Mouse (Mus musculus) intestine, embryonic 15.5 days (tissue): ENCODE results near the gene Ssbp4. TPM values are rescaled to one million over a fixed set of nuclear protein-coding genes. Genes with fewer than 3 reads are reported as not detected.

ENCODE experiments used
- ATAC-seq: fragments of 200-750 bp; cut with Nextera tagmentation; 2 replicates; pipeline ENCODE4 v1.8.0; 2017; ENCODE audit warnings: moderate TSS enrichment, moderate library complexity
- H3K27ac ChIP-seq: fragments of 300-500 bp; sonication (generic); 2 replicates; pipeline ENCODE4 v1.5.1; 2015; ENCODE audit warnings: mild to moderate bottlenecking, inconsistent platforms
- H3K27me3 ChIP-seq: fragments of 300-500 bp; sonication (generic); replicated peaks from 2 replicates; pipeline ENCODE4 v1.6.1; 2015; ENCODE audit warnings: inconsistent platforms
- H3K36me3 ChIP-seq: fragments of 300-500 bp; sonication (generic); 2 replicates; pipeline ENCODE4 v1.6.1; 2015; ENCODE audit warnings: inconsistent platforms
- H3K4me1 ChIP-seq: fragments of 300-500 bp; sonication (generic); replicated peaks from 2 replicates; pipeline ENCODE4 v1.6.1; 2015; ENCODE audit warnings: inconsistent platforms
- H3K4me2 ChIP-seq: fragments of 300-500 bp; sonication (generic); replicated peaks from 2 replicates; pipeline ENCODE4 v1.6.1; 2015; ENCODE audit warnings: mild to moderate bottlenecking, inconsistent platforms
- H3K4me3 ChIP-seq: fragments of 300-500 bp; sonication (generic); replicated peaks from 2 replicates; pipeline ENCODE4 v1.5.1; 2015; ENCODE audit warnings: inconsistent platforms
- H3K9ac ChIP-seq: fragments of 300-500 bp; sonication (generic); 2 replicates; pipeline ENCODE4 v1.6.1; 2015; ENCODE audit warnings: inconsistent platforms
- H3K9me3 ChIP-seq: fragments of 300-500 bp; sonication (generic); 2 replicates; pipeline ENCODE4 v1.6.1; 2016; ENCODE audit warnings: inconsistent platforms
- WGBS: fragments of 180-500 bp; shearing (Covaris S2); methylation state at CpG from one replicate; pipeline ENCODE4 v1.1.7; 2015; 5-methylcytosine and 5-hydroxymethylcytosine counted together
- polyA plus RNA-seq: library from polyadenylated mRNA; unstranded; fragments of >200 nt; fragmentation: Nextera tagmentation; extraction: Ambion mirVana; gene quantifications from 2 replicates; pipeline ENCODE4 v1.2.1, GENCODE M21; 2015

The Ssbp4 gene
- polyA plus RNA-seq, 1 experiment from 2014 or later = 86.9 TPM

- H3K4me1 ChIP-seq = peaks cover 49% of the 10 kb centered on the region
- 93% methylated on average over 13 of the region's 13 CpGs for WGBS
- peaks cover 5% of the 10 kb centered on the region; the same call in 1 of the 2 replicates for H3K36me3 ChIP-seq
- ATAC-seq = no peak
- H3K9me3 ChIP-seq = no peaks in the 10 kb centered on the region
- H3K9ac ChIP-seq = no peak overlapping the region
- H3K4me2 ChIP-seq = no peak overlapping the region
- H3K4me3 ChIP-seq = no peak overlapping the region
- H3K27ac ChIP-seq = no peak overlapping the region
- no peaks in the 10 kb centered on the region for H3K27me3 ChIP-seq
Measured at GRCm38 (mm10) chr8:70602139-70602811, 6.4 kb downstream of the Ssbp4 start.

GRCm38 (mm10) chr8:70601271-70601649 is 7.4 kb downstream of the Ssbp4 start:
- peak overlapping the region; percentile 4; the same call in 1 of the 2 replicates for H3K4me3 ChIP-seq
- H3K27me3 ChIP-seq = no peaks in the 10 kb centered on the region
- WGBS = 1% methylated on average over 26 of the region's 26 CpGs
- peak overlapping the region; percentile 50 for H3K4me2 ChIP-seq
- peaks cover 50% of the 10 kb centered on the region for H3K4me1 ChIP-seq
- H3K9me3 ChIP-seq = no peaks in the 10 kb centered on the region
- ATAC-seq = peak; percentile 48
- peaks cover 14% of the 10 kb centered on the region for H3K36me3 ChIP-seq
- peak overlapping the region; percentile 5; the same call in 1 of the 2 replicates for H3K9ac ChIP-seq
- peak overlapping the region; percentile 24; the same call in 1 of the 2 replicates for H3K27ac ChIP-seq

- Histone ChIP-seq H3K4me2 (peak overlapping the region; percentile 50), H3K9ac (peak overlapping the region; percentile 5; the same call in 1 of the 2 replicates), H3K36me3 (peaks cover 20% of the 10 kb centered on the region), H3K27ac (peak overlapping the region; percentile 24; the same call in 1 of the 2 replicates), H3K27me3 (no peaks in the 10 kb centered on the region), H3K9me3 (no peaks in the 10 kb centered on the region), H3K4me1 (peaks cover 55% of the 10 kb centered on the region), H3K4me3 (0 out of 2 replicates have a peak overlapping the region, but pooled peaks have one; percentile 4)
- ATAC-seq = no peak
- 31% methylated on average over 10 of the region's 10 CpGs for WGBS
Measured at GRCm38 (mm10) chr8:70600473-70601270, 8.0 kb downstream of the Ssbp4 start.

GRCm38 (mm10) chr8:70599507-70600290 is 9.0 kb downstream of the Ssbp4 start:
- H3K27ac ChIP-seq = no peak overlapping the region
- no peak for ATAC-seq
- peaks cover 63% of the 10 kb centered on the region for H3K4me1 ChIP-seq

GRCm38 (mm10) chr8:70598722-70599121 is 9.9 kb downstream of the Ssbp4 start:
- H3K9me3 ChIP-seq = no peaks in the 10 kb centered on the region
- no peak overlapping the region for H3K27ac ChIP-seq
- peak overlapping the region; percentile 44 for H3K4me3 ChIP-seq
- peak overlapping the region; percentile 83 for H3K4me2 ChIP-seq
- H3K4me1 ChIP-seq = peaks cover 65% of the 10 kb centered on the region
- no peak overlapping the region for H3K9ac ChIP-seq
- ATAC-seq = no peak
- H3K27me3 ChIP-seq = no peaks in the 10 kb centered on the region
- H3K36me3 ChIP-seq = peaks cover 22% of the 10 kb centered on the region
- WGBS = 27% methylated on average over 10 of the region's 10 CpGs

More at GRCm38 (mm10) chr8:70599507-70600290, 9.0 kb downstream of the Ssbp4 start:
- Histone ChIP-seq H3K36me3 (peaks cover 22% of the 10 kb centered on the region), H3K4me2 (no peak overlapping the region), H3K9me3 (no peaks in the 10 kb centered on the region), H3K4me3 (no peak overlapping the region), H3K27me3 (no peaks in the 10 kb centered on the region), H3K9ac (no peak overlapping the region)
- 83% methylated on average over 12 of the region's 12 CpGs for WGBS

- H3K4me3 ChIP-seq = peak overlapping the region; percentile 44
- H3K9ac ChIP-seq = peak overlapping the region; percentile 59
- peak; percentile 35 for ATAC-seq
- WGBS = 8% methylated on average over 29 of the region's 29 CpGs
- H3K27ac ChIP-seq = 0 out of 2 replicates have a peak overlapping the region, but pooled peaks have one; percentile 27
- H3K4me1 ChIP-seq = peaks cover 69% of the 10 kb centered on the region
- no peaks in the 10 kb centered on the region for H3K27me3 ChIP-seq
- peaks cover 22% of the 10 kb centered on the region for H3K36me3 ChIP-seq
- H3K9me3 ChIP-seq = no peaks in the 10 kb centered on the region
- peak overlapping the region; percentile 83 for H3K4me2 ChIP-seq
Measured at GRCm38 (mm10) chr8:70598283-70598682, 10.4 kb downstream of the Ssbp4 start.

GRCm38 (mm10) chr8:70597417-70598272 is 11.0 kb downstream of the Ssbp4 start:
- ATAC-seq = no peak
- peak overlapping the region; percentile 44 for H3K4me3 ChIP-seq
- H3K4me2 ChIP-seq = peak overlapping the region; percentile 83
- no peaks in the 10 kb centered on the region for H3K27me3 ChIP-seq
- WGBS = 20% methylated on average over 67 of the region's 68 CpGs
- 0 out of 2 replicates have a peak overlapping the region, but pooled peaks have one; percentile 27 for H3K27ac ChIP-seq
- no peaks in the 10 kb centered on the region for H3K9me3 ChIP-seq
- peaks cover 22% of the 10 kb centered on the region for H3K36me3 ChIP-seq
- H3K4me1 ChIP-seq = peaks cover 72% of the 10 kb centered on the region
- peak overlapping the region; percentile 59 for H3K9ac ChIP-seq

- WGBS = 86% methylated on average over 17 of the region's 17 CpGs
- H3K4me2 ChIP-seq = peak overlapping the region; percentile 83
- no peak overlapping the region; the same call in 1 of the 2 replicates for H3K9ac ChIP-seq
- H3K27me3 ChIP-seq = no peaks in the 10 kb centered on the region
- H3K4me1 ChIP-seq = peaks cover 72% of the 10 kb centered on the region
- no peak overlapping the region for H3K27ac ChIP-seq
- no peak for ATAC-seq
- no peaks in the 10 kb centered on the region for H3K9me3 ChIP-seq
- H3K36me3 ChIP-seq = peaks cover 17% of the 10 kb centered on the region
- peak overlapping the region; percentile 44; the same call in 1 of the 2 replicates for H3K4me3 ChIP-seq
Measured at GRCm38 (mm10) chr8:70596775-70597416, 11.8 kb downstream of the Ssbp4 start.

GRCm38 (mm10) chr8:70596216-70596615 is 12.5 kb downstream of the Ssbp4 start:
- no peak for ATAC-seq
- H3K4me3 ChIP-seq = no peak overlapping the region
- WGBS = 92% methylated on average over 18 of the region's 18 CpGs
- no peaks in the 10 kb centered on the region for H3K27me3 ChIP-seq
- H3K4me1 ChIP-seq = peaks cover 69% of the 10 kb centered on the region
- H3K9ac ChIP-seq = no peak overlapping the region
- H3K27ac ChIP-seq = no peak overlapping the region
- peaks cover 23% of the 10 kb centered on the region for H3K36me3 ChIP-seq
- no peaks in the 10 kb centered on the region for H3K9me3 ChIP-seq
- H3K4me2 ChIP-seq = no peak overlapping the region

- Histone ChIP-seq H3K27me3 (no peaks in the 10 kb centered on the region), H3K27ac (no peak overlapping the region), H3K36me3 (peaks cover 23% of the 10 kb centered on the region), H3K4me1 (peaks cover 65% of the 10 kb centered on the region), H3K9ac (no peak overlapping the region), H3K9me3 (no peaks in the 10 kb centered on the region), H3K4me2 (no peak overlapping the region; the same call in 1 of the 2 replicates), H3K4me3 (no peak overlapping the region)
- no peak for ATAC-seq
- WGBS = 92% methylated on average over 12 of the region's 12 CpGs
Measured at GRCm38 (mm10) chr8:70595811-70596210, 12.9 kb downstream of the Ssbp4 start.
